Mouse (Mus musculus) ovary, postnatal 10 days (tissue): ENCODE measurements around the gene Uri1.

Source experiments
- DNase-seq: peaks from one replicate; pipeline ENCODE4 v3.0.0; 2022; ENCODE audit warnings: low spot score

Uri1 gene

DNA sequence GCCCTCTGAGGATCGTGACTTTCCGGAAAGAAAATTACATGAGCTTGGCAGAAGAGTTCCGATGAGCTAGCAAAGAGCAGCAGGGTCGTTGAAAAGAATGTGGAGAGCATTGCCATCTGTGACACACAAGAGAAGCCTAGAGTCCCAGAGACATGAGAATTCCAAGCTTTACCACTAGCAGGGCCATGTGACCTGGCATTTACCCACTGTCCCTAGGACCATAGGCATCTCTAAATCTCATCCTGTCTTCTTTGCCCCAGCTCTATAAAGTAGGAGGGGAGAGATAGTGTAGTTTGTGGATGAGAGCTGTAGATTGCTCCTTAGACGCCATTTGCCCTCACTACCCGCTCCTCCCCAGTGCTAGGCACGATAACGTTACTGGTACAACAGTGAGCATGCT lies at the start of gene Uri1:
Gene Uri1, minus strand, starts transcription at position 101 of the 400 bp plus-strand sequence.
- no peak for DNase-seq

- no peak for DNase-seq
Measured at GRCm38 (mm10) chr7:38071065-38071464, 47.7 kb upstream of the Uri1 start.

DNA sequence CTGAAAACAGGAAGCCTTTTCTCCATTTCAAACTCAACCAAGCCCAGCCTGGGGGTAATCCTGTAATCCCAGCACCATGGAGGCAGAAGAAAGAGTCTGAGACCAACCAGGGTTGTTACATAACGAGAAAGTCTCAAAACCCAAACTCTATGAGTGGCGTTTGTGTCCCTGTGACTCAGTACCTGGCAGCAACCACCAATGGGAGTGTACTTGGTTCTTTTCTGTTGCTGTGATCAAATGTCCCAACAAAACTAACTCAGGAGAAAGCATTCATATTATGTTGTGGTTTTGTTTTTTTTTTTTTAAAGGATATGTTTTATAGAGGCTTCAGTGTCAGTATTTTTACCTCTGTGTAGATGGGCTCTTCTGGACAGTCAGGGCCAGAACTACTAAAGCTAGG lies 47.3 kb upstream of the Uri1 start:
- DNase-seq = no peak

DNA sequence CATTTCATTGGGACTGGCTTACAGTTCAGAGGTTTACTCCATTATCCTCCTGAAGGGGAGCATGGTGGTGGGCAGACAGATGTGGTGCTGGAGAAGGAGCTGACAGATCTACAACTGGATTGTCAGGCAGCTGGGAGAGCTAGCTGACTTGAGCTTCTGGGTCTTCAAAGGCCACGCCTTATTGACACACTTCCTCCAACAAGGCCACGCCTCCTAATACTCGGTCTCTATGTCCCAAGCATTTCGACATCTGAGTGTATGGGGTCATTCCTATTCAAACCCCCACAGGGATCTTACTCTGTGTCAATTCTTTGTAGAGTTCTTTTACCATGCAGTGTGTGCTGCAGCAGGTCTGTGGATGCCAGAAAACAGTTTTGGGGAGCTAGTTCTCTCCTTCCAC lies 41.1 kb upstream of the Uri1 start:
- no peak for DNase-seq

- peak; percentile 83 for DNase-seq
Measured at GRCm38 (mm10) chr7:38061060-38061970, 38.0 kb upstream of the Uri1 start.

DNA sequence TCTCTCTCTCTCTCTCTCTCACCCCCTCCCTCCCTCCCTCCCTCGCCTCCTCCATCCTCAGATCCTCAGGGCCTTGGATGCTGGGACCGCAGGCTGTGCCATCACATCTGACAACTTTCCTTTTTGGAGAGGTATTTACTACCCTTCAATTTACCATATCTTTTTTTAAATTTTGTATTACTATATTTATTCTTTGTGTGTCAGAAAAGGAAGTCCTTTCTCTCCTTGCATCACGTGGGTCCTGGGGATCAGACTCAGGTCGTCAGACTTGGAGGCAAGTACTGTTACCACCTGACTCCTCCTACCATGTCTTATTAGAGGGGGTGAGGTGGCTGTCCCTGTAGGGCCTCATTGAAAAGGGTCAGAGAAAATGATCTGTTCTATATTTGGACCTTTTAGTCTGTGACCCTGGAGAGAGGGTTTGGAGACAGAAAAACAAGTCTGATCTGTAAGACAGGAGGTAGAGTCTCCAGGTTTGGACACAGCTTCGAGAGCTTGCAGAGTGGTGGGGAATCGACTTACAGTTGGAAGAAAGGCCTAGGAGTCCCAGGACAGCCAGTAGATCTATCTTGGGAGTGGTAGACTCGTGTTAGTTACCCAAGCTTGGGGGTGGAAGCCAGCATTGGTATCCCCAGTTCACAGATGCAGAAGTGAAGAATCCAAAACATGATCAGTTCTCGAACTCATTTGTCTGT lies 36.4 kb upstream of the Uri1 start:
- no peak for DNase-seq

- DNase-seq = no peak
Measured at GRCm38 (mm10) chr7:38059096-38059495, 35.7 kb upstream of the Uri1 start.

GRCm38 (mm10) chr7:38055996-38056395 lies 32.6 kb upstream of the Uri1 start:
- no peak for DNase-seq

DNA sequence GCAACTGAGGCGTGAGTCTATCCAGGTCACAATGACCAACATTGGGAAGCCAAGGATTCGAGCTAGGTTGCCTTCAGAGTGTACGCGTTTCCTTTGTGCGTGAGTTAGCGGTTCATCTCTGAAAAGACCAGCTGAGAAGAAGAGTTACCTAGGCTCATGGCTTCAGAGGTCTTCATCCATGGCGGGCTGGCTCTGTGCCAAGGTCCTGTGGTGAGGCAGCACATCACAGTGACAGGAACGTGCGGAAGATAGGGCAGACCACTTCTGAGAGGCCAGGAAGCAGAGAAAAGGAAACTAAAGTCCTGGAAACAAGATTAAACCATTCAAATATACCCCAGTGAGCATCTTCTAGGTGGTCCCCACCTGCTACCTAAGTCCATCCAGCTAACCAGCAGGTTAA lies 30.9 kb upstream of the Uri1 start:
- DNase-seq = no peak

GRCm38 (mm10) chr7:38047229-38047628 lies 23.9 kb upstream of the Uri1 start:
- no peak for DNase-seq

DNA sequence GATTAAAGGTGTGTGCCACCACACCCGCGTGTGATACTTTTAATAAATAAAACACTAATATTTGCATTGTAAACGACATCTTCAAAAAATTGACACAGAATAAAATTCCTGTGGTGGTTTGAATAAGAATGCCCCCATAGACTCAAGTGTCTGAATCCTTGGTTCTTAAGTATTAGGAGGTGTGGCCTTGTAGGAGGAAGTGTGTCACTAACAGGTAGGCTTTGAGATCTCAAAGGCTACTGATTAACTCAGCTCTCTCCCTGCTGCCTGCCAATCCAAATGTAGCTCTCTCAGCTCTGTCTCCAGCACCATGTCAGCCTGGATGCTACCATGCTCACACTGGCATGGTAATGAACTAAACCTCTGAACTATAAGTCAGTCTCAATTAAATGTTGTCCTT lies 17.9 kb upstream of the Uri1 start:
- DNase-seq = no peak

DNA sequence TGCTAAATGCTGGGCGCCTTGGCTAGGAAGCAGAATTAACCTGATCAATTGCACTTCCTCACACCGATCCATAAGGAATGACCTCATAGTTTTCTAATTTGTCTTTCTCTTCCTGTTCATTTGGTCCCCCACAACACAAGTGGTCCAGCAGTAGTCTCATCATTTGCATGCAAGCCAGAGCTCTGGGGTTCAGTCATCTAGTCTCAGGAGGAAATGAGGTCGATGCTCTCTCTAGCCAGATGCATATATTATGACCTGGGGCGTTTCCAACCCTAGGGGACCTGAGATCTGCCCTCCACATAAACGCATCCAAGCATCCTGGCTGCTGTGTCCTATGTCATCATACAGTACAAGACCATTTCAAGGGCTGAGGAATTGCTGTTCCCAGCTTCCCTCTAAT lies 14.2 kb upstream of the Uri1 start:
- DNase-seq = no peak

DNA sequence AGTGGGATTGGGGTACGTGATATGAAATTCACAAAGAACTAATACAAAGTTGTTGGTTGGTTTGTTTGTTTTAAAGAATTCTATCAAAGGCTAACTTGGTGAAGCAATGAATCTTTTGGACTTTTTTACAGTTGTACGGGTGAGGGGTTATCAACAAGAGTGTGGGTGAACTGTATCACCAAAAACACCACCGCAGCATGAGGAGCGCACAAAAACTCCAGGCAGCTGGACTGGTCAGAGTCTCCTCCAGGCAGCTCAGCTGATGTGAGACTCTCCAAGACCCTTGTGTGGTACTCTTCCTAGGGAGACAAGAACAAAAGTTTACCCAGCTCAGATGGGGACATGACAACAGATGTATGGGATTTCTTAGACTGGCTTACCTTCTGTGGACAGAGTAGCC lies 7.8 kb upstream of the Uri1 start:
- DNase-seq = no peak

DNA sequence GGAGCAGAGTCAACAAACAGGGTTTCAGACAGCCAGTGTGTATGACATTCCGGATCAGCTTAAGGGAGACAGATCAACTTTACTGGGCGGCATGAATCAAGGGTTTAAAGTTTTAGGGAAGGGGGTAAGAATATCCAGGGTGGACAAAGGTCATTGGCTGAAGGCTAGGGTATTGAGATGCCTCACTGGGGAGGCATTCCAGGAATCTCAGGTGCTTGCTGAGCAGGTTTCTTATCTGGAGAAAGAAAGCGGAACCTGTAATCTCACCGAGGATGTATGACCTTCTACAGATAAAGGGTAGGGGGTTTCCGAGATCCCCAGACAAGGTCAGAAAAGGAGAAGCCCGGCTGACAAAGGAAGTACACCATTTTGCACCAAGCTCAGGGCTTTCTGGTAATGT lies 7.3 kb upstream of the Uri1 start:
- no peak for DNase-seq

DNA sequence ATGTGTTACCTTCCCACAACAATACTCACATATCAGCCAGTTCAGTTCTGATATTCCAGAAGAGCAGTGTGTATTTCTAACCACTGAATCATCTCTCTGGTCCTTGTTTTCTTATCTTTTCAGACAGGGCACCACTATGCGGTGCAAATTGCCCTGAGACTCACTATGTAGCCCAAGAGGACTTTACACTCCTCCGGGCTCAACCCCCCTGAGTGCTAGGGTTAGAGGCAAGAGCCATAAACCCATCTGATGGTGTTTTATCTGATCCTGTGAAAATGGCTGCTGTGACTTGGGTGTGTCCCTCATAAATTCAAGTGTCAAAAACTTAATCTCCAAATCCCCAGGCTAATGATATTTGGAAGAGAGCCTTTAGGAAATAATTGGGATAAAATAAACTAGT lies 6.6 kb upstream of the Uri1 start:
- no peak for DNase-seq

DNA sequence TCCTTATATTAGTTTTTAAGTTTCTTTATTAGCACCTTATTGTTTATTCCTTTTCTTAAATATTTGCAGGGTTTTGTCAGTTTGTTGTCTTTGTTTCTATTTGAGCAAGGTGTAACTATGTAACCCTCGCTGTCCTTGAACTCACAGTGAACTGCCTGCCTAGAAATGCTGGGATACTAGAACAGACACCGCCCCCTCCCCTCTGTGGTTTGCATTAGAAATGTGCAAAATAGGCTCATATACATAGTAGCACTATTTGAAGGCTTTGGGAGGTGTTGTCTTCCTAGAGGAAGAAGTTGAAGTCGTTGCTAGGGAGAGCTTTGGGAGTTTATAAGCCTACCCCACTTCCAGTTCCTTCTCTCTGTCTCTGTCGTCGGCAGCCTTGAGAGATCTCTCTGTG lies 5.7 kb upstream of the Uri1 start:
- DNase-seq = no peak

DNA sequence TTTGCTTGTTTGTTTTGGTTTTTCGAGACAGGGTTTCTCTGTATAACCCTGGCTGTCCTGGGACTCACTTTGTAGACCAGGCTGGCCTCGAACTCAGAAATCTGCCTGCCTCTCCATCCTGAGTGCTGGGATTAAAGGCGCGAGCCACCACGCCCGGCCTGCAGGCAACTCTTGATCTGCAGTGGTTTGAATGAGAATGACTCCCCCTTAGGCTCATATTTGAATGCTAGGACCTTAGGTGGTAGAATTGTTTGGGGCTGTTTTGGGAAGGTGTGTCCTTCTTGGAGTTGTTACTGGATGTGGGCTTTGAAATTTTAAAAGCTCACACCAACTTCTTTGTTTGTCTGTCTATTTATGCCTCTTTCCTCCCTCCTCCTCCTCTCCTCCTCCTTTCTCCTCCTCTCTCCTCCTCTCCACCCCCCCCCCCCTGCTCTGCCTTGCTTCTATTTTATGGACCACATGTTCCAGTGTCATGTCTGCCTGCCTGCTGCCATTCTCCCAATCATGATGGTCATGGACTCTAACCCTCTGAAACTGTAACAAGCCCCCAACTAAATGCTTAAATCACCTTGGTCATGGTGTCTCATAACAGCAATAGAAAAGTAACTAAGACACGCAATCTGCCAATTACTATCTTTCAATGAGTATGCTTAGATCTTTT lies 4.7 kb upstream of the Uri1 start:
- DNase-seq = no peak

DNA sequence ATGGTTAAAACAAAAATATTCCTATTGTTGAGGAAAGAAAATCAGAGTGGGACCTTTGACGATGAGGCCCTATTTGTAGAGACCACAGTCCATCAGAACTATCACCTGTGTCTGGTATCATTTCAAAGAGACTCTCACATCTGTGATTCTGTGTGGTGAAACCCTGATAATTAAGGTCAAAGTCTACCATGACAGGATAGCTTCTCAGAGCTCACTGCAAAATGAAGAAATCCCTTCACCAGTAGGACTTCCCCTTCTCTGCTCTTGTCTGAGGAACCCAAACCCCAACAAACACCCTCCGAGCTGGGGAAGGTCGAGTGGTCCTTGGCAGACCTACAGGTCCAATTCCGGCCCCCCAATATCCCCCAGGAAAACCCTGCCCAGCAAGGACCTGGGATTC lies 1.5 kb upstream of the Uri1 start:
- no peak for DNase-seq

- DNase-seq = no peak
Measured at GRCm38 (mm10) chr7:38019770-38020169, 3.6 kb downstream of the Uri1 start.

- no peak for DNase-seq
Measured at GRCm38 (mm10) chr7:38019369-38019749, 4.0 kb downstream of the Uri1 start.

DNA sequence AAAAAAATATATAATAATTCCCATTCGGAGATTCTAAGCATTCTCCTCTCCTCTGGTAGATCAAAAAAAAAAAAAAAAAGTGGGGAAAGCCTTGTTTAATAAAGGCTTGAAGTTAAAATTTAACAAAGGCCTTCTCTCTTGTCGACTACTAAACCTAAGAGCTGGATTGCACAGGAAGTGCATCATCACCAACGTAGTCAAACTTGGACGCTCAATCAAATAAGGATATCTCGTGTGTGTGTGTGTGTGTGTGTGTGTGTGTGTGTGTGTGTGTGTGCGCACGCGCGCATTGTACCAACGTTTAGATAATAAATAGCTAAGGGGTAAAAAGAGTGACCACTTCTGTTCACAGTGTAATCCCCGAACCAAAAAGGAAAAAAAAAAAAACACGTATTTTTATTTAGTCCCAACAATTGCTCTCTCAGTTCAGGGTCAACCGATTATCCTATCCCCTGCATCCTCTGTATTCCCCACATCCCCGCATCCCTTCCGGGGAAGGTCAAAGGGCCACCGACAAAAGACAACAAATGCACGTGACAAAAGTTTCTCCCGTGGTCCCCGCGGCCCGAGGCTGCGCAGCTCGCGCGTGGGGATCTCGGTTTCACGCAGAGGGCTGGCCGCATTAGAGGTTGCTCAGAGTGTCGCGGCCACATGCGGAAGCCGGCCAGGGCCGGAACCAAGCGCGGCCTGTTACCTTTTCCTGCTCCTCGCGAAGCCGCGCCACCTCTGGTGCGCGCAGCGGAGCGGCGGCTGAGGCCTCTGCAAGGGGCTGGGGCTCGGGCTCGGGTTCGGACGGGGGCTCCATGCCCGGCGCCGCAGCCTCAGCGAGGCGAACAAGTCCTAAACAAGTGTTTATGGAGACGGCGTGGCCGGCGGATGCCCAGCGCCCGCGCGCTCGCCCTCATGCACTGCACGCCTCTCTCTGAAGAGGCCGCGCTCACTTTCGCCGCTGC lies 4.7 kb downstream of the Uri1 start:
- peak; percentile 72 for DNase-seq

DNA sequence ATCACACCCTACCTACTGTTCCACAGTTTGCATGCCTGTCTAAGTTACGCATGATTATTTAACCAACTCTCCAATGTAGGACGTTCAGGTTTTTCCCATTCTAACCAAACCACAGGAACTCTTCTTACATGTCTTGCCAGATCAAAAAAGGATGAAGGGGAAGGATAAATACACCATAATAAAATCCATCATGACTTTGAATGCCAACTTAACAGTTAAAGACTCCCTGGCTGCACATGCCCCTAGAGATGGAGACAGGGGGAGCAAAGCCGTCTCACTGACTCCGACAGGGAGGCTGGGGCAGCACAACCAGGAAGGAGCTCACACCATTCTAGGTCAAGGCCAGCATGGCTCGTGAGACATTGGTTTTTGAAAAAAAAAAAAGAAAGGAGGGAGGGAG lies 8.0 kb downstream of the Uri1 start:
- no peak for DNase-seq
